Mouse (Mus musculus): ENCODE data around the gene Fgd3.

Fgd3 gene

GRCm38 (mm10) chr13:49320040-49320439 is at the start of gene Fgd3:
Fgd3 (minus strand) TSS chr13:49320311.
- peak; percentile 35 to 45 for DNase-seq

- DNase-seq = no peak
These were observed 49.3 kb upstream of the Fgd3 start for GRCm38 (mm10) chr13:49369404-49369803.

- DNase-seq = no peak
These were observed 47.7 kb upstream of the Fgd3 start for GRCm38 (mm10) chr13:49367657-49368440.

GRCm38 (mm10) chr13:49364716-49365115 is 44.6 kb upstream of the Fgd3 start:
- no peak for DNase-seq

- DNase-seq = peak; percentile 42 to 54
These were observed 42.7 kb upstream of the Fgd3 start for GRCm38 (mm10) chr13:49362804-49363203.

GRCm38 (mm10) chr13:49362364-49362763 is 42.3 kb upstream of the Fgd3 start:
- DNase-seq = no peak

- no peak for DNase-seq
These were observed 40.8 kb upstream of the Fgd3 start for GRCm38 (mm10) chr13:49360906-49361406.

GRCm38 (mm10) chr13:49358184-49358583 is 38.1 kb upstream of the Fgd3 start:
- no peak for DNase-seq

DNA sequence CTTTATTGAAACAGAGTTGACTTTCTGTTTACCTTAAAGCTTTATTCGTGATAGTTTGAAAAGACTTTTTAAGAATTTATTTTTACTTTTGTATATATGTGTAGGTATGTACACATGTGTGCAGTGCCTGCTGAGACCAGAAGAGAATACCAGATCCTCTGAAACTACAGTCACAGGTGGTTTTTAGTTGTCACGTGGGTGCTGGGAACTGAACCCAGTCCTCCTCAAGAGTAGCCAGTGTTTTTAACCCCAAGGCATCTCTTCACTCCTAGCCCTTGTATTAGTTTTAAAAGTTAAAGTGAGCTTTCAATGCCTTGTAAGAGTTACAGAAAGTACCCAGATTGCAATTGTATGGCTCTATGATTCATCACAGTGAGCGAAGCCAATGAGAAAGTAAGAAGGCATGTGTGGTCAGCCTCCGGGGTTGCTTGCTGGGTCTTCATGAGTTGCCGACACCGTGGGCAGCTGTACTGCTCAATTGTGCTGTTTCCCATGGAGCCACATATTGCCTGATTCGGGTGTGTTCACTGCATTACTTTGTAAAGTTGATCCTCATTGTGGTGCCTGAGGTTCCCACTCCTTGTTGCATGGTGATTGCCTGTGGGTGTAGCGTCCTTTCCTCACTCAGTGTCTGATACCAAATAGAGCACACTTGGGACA is 37.4 kb upstream of the Fgd3 start:
- no peak for DNase-seq

DNA sequence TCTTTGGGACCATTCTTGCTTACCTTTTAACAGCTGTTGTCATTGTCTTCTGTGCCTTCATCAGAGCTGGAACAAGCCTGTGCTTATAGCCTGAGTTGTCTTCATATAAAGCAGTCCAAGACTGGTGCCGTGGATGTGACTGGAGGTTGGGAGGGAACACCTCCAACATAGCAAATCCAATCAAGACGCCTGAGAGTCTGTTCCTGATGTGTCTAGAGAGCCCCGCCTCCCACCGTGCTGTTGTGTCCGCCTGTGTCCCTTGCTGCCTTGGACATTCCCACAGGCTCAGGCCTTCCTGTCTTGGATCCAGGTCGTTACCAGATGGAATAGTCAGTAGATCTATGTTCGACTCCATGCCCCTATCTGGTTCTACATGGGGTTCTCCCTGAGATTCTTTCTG is 36.0 kb upstream of the Fgd3 start:
- DNase-seq = no peak

DNA sequence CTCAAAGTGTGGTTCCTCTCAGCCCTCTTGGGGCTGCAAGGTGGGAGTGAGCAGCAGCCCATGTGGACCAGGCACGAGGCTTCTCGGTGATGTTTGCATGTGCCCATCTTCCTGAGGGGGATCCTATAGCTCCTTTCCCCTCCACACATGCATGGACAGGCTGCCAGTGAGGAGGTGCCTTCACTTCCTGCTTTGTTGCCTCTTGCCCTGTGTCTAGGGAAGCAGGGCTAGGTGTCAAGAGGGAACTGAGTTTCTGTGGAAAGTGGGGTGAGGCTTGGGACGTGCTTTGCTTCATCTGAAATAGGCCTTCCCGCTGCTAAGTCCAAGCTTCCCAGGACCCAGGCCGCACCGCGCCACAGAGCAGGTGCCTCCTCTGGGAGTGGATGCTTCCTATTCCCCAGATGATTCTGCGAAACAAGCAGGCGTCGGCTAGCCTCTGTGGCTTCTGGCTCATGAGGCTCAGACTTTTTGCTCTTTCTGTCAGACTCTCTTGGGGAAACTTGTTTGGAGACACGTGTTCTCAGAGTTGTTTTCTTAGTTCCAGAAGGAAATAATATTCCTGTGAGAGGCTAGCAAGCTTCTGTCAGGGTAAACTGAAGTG is 35.5 kb upstream of the Fgd3 start:
- no peak for DNase-seq

DNA sequence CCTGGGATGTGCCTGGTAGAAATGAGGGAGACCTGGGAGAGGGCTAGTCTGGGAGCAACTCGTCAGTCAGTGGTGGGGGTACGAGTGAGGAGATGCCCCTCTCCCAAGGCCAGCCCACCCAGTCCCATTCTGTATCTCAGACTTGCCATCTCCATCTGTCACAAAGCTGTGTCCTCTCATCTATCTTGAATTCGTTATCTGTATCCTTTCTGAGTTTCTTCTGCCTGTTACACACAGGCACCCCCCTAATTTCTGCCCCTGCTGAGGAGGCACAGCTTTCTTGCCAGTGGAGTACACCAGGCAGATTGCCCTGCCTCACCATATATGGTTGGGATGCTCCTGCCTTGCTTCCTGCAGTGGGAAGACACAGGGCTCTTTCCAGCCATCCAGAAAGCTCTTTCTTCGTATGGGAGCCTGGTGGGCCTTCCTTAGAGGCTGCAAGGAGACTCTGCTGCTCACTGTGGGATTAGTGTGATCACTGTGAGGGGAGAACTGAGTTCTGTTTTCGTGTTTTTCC is 33.9 kb upstream of the Fgd3 start:
- no peak for DNase-seq

- no peak for DNase-seq
These were observed 33.3 kb upstream of the Fgd3 start for GRCm38 (mm10) chr13:49353422-49353821.

DNA sequence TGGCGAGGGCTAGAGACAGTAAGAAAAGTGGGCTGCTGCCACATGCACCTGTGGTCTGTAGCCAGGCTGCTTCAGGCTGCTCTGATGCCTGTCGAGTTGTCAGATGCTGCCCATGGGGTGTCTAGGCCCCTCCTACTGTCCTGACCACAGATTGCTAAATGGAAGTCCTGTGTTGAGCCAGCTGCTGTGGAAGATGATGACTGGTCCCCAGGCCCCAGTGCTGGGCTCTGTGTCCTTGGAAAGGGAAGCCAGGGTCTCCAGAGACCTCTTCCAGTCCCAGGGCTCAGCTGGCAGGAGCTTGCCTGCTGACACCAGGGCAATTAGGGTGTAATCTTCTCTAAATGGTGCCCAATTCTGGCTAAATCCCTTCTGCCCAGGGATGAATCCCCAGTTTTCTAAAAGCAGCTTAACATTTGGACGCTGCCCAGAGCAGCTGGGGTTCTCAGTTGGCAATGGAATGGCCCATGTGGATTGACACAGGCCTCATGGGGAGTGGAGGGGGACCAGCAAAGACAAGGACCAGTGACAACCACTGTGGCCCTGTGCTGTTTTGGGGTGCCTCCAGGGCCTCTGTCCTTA is 32.6 kb upstream of the Fgd3 start:
- DNase-seq = no peak

- no peak for DNase-seq
These were observed 29.9 kb upstream of the Fgd3 start for GRCm38 (mm10) chr13:49349836-49350505.

DNA sequence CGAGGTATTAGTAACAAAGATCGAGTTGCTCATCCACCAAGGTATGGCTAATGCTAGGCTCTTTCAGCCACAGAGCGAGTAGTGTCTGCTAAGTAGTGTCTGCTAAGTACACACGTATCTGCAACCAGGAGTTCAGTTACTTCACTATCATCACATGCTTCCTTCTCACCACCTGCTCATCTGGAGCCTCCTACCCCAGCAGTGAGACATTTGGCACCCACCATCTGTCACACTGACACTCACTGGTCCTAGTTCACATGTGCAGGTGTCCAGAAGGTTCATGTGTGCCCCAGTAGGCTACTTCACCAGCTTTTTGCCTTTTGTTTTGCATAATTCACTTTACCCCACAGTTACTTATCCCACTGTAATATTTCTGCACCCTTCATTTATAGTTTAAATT is 29.2 kb upstream of the Fgd3 start:
- no peak for DNase-seq

DNA sequence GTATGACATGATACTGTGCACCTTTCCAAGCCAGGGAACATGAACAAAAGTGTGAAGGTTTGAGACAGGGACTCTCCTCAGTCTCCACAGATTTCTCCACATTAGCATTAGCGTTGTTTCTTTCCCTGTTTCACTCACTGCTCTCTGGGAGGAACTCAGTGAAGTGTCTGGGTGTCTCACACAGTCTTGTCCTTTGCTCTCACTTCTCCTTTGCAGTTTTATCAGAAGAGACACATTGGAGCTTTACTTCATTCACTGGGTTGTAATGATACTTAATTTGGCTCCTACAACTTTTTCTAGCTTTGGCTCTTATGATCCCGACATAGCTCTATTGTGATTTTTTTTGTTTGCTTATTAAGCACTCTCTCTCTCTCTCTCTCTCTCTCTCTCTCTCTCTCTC is 28.4 kb upstream of the Fgd3 start:
- DNase-seq = no peak

DNA sequence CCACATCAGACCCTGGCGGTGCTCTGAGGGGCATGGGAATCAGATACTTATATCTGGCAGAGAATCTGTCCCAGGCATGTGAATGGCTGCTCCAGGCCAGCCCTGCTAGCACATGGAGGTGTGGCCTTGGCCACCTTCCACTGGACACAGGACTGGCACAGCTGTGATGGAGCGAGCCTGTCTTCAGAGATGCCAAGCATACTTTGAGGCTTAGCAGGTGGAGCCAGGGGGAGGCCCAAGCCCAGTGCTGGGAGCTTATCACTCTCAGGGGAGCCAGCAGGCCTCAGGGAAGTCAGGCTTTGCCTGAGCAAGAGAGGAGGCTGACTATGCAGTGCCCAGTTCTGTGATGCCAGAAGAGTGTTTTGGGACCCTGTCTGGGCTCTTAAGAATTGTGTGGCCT is 25.4 kb upstream of the Fgd3 start:
- no peak for DNase-seq

- DNase-seq = no peak
These were observed 24.5 kb upstream of the Fgd3 start for GRCm38 (mm10) chr13:49344567-49344966.

DNA sequence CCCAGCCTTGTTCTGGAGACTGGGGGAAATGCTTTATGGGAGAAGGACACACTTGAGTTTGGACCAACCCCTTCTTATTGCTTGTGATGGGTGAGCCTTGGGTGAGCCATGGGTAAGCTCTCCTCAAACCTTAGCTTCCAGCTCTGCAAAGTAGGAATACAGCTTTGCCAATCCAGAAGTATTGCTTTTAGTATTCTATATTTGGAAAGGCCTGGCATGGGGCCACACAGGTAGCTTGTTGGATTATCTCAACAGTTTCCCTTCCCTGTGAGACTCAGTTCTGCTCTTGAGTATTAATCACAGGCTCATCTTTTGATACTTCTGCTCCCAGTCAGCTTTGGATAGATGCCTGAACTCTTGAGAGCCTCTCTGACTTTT is 22.6 kb upstream of the Fgd3 start:
- no peak for DNase-seq

DNA sequence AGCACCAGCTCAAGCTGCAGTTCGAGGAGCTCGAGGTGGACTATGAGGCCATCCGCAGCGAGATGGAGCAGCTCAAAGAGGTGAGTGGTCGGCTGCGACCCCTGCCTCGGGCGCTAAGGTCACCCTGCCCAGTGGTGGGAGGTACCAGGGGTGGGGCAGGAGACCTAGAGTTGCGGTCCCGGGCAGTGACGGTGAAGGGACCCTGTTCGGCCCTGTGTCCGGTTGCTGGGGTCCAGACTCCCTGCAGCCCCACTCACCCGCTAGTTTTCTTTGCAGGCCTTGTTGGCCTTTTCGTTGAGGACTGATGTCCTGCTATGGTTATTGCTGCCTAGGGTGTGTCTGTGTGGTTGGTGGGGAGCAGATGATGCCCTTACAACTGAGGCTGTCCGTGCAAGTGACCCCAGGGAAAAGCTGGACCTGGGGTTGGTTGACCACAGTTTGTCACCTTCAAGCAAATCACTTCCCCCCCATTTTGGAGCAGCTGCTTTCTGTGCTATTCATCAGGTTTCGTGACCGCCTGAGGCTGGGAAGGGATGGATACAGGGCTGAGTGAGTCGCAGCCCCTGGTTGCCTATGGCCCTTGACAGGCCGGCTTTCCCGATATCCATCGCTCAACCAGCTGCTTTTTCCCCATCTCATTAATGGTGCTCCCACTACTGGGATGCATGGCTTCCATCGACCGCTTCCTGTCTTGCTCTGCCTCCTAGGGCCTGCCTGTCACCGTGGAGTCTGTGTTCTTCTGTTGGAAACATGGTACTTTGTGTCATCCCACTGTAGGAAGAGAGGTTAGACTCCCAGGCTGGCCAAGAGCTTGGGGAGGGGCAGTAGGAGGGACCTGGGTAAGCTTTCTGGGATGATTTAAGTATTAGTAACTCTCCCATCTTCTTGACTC is 22.0 kb upstream of the Fgd3 start:
- DNase-seq = no peak

Data from cerebellum, postnatal 14 days (tissue).